Mouse (Mus musculus): ENCODE data around the gene Sufu.
A peak's percentile ranks its signal among the peaks of the same experiment; 100 is the strongest.

Sufu gene

GRCm38 (mm10) chr19:46394712-46395108 lies 2.0 kb upstream of the Sufu start:
- no peak for DNase-seq (ENCODE audit: low spot score in 2 of 2)

DNA sequence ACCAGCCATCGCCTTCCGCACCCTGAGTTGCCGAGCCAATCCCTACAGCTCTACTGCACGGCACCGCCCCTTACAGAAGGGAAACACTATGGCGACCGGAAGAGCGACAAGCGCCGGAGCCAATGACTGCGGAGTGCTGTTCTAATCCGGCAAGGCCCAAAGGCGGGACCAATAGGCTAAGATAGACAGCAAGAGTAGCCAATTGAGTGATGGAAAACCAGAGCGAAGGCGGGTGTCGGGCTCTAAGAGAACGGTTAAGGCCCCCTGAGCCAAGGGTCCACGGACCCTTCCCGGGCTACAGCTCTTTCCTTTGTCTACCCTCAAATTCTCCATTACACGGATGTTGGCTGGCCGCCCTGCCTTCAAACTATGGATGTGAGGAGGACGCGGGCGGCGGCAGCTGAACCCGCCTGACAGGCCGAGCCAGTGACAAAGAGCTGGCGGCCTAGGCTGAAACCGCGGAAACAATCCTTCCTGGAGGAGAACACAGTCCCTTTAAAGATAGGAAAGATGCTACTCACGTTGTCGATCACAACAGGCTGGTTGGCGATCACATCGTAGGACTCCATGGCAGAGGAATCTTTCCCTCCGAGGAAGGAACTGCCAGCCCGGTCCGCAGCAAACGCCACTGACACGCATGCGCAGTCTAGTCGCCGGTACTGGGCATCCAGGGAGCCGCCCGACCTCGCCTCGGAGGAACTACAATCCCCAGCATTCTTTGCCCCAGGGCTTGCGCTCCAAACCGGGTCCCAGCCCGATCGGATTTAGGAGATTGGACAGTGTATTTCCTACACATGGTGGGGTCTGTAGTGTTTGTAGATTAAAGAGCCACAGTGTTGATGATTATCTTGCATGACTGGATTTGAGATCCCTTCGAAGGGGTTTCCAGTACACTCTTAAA lies 1.3 kb upstream of the Sufu start, which contains the start of gene Actr1a:
Gene Actr1a, minus strand, starts transcription at position 640 of the 901 bp plus-strand sequence.
- peak; percentile 90 to 93 for DNase-seq (ENCODE audit: low spot score in 2 of 2)

- no peak for DNase-seq (ENCODE audit: low spot score in 2 of 2)
Observed at GRCm38 (mm10) chr19:46396109-46396508, 587 bp upstream of the Sufu start.

DNA sequence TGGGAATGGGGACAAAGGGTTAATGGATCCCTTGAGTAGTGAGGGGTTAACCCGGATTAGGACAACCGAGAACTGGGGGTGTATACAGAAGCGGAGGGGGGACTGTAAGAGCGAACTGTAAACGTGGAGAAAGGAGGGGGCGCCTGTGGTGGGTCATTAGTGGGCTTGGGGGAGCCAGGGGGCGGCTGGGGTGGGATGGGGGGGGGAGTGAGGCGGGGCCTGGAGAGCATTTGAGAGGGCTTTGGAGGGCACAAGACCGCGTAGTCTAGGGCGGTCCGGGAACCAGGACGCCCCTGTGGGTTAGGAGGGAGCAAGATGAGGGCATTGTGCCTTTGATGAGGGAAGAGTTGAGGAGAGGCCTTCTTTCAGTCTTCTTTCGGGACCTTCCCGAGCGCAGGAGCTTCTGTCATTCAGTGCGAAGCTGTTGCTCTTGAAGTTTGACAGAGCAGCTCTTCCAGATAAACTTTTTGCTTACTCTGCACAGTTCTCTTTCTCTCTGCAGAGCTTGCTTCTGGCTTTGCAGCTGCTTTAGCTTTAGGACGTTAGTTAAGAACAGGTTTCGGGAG lies 823 bp downstream of the Sufu start:
- DNase-seq (ENCODE audit: low spot score in 2 of 2), result no peak

DNA sequence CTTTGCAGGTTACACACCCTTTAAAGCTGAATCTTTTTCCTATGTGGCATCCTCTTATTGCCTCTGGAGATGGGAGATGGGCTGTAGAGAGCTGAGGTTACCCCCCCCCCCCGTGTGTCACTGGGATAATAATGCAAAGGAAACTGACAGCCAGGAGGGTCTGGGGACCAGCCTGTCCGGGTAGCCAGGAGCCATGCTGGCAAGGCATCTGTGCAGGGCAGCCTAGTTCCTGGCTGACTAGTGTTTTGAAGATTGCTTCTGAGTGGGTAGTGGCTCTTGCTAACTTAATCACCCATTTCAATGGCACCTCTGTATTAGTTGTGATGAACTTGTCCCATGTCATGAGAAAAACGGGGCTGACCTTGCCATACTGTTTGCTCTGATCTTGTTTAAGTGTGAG lies 1.7 kb downstream of the Sufu start:
- DNase-seq (ENCODE audit: low spot score in 2 of 2), result no peak

GRCm38 (mm10) chr19:46399372-46399771 lies 2.7 kb downstream of the Sufu start:
- no peak for DNase-seq (ENCODE audit: low spot score in 2 of 2)

DNA sequence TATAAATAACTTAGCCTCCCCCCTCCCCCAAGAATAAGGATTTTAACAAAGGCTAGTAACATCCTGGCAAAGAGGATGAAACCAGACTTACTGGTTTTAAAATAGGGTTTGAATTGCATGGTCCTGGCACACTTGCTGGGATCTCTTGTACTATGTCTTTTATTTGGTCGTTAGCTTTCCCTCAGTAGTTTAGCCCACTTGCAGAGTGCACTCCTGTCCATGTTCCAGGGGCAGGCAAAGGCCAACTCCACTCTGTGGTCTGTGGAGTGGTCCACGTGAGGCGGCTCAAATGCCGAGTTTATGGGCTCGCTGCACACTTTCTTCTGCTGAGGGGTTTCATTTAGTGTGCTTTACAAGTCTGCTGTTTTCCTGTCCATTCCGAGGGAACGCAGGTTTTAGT lies 3.2 kb downstream of the Sufu start:
- no peak for DNase-seq (ENCODE audit: low spot score in 2 of 2)

DNA sequence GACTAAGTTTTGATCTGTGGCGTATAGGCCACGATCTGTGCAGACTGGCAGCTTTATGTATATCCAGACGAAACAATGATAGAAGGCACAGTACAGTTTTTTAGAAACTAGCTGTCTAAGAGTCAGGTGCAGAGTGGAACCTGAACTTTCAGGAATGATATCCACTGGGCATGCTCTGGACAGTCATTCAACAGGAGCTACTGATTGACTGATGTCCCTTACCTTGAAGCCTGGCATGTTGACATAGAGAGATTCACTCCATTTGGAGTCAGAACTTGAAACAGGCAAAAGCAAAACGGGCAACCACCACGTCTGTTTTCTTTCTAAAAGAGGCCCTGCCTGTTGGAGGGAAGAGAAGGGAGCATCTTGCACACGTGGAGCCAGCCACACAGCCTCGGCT lies 3.9 kb downstream of the Sufu start:
- no peak for DNase-seq (ENCODE audit: low spot score in 2 of 2)

DNA sequence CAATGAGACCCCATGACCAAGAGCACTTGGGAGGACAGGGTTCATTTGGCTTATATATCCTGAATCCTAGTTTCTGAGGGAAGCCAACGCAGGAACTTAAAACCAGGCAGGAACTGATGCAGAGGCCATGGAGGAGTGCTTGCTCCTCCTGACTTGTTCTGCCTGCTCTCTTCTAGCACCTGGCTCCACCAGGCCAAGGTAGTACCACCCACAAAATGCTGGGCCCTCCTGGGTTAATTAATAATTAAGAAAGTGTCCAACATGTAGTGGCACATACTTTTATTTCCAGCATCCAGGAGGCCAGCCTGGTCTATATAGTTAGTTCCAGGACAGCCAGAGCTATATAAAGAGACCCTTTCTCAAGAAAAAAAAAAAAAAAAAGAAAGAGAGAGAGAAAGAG lies 7.3 kb downstream of the Sufu start:
- DNase-seq (ENCODE audit: low spot score in 2 of 2), result no peak

DNA sequence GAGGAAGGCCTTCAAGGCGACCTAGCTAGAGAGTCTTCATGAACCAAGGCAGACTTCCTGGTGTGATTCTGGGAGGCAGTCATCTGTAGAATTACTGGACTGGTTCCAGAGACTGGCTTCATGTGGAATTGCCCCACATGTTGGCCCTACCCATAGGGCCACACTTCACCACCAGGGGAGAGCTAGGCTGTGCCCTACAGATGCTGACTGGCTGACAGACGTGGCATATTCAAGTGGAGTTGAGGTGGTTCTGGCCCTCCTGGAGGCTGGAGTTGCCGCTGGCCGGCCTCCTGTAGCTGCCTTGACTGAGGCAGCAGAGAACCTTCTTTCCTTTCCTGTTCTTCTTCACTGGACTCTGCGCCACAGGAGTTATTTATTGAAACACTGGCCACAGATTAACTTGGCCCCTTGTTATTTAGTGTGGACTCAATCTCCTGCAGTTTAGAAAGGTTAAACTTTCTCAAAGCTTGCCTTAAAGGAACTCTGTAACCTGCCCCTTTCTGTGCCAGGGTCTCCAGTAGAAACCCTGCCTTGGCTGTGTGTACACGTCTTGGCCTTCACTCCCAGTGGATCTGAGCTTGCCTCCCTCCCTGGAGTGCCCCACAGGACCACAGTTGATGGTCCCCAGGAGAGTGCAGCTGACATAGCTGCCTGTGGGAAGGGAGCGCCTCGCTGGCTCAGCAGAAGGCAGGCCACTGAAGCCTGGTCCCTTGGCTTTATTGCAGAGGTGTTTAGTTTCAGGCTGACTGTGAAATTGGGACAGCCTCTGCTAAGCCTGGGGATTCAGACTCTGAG lies 10.1 kb downstream of the Sufu start:
- no peak for DNase-seq (ENCODE audit: low spot score in 2 of 2)

GRCm38 (mm10) chr19:46409506-46409905 lies 12.8 kb downstream of the Sufu start:
- DNase-seq (ENCODE audit: low spot score in 2 of 2), result no peak

DNA sequence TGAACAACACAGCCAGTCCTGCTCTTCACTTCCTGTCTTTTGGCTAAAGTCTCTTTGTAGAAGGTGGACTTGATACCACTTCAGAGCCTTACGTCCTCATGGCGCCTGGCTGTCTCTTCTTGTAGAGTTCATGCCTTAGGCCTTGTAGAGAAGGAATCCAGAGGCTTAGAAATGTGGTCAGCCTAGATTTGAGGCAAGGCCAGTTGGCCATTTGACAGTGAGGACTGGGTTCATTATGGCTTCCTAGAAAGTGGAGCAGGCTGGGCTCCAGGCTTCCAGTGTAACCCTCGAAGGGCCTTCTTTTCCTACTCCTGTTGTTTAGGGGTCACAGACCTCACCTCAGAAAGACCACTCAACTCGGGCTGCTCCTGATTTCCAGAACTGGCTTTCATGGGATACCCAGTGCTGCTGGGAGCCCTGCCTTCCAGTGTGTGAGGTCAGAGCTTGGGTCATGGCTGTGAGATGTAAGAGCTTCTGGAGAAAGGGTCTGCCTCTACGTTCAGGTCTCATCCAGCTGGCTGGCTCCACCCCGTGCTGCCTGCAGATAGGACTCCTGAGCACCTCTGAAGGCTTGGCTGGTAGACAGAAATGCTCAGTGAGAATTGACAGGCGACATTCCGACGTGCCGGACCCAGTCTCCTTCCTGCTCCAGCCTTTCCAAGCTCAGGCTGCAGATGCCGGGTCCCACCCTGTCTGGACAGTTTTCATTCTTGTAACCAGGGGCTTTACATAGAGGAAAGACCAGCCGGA lies 15.5 kb downstream of the Sufu start:
- no peak for DNase-seq (ENCODE audit: low spot score in 2 of 2)

DNA sequence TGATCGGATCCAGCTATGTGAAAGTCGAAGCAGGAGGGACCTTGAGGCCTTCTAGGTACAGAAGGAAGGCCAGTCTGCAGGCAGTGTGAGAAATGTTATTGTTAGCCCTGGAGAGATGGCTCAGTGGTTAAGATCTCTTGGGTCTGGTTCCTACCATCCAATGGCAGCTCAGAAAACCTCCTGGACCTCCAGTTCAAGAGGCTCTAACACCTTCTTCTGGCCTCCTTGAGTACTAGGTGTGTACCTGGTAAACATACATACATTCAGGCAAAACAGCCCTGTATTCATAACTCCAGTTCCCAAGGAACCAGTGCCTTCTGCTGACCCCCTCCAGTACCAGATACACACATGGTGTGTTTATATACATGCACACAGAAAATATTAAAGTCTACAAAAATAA lies 17.3 kb downstream of the Sufu start:
- no peak for DNase-seq (ENCODE audit: low spot score in 2 of 2)

DNA sequence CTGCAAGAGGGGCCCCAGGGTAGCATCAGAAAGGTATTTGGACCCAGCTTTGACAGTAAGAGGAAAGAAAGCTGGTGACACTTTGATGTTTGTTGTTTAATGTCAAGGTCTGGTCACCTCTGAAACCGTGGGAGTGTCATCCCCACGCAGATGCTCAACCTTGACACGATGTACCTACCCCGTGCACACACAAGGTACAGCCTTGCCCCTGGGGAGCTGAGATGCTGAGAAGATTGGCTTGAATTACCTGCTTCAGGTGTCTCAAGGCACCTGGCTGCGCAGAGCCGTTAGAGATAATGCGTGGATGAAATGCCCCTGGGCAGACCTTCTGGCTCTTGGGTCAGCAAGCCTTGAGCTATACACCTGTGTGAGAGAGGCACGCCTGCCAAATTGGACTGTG lies 17.8 kb downstream of the Sufu start:
- DNase-seq (ENCODE audit: low spot score in 2 of 2), result no peak

GRCm38 (mm10) chr19:46416276-46416675 lies 19.6 kb downstream of the Sufu start:
- no peak for DNase-seq (ENCODE audit: low spot score in 2 of 2)

DNA sequence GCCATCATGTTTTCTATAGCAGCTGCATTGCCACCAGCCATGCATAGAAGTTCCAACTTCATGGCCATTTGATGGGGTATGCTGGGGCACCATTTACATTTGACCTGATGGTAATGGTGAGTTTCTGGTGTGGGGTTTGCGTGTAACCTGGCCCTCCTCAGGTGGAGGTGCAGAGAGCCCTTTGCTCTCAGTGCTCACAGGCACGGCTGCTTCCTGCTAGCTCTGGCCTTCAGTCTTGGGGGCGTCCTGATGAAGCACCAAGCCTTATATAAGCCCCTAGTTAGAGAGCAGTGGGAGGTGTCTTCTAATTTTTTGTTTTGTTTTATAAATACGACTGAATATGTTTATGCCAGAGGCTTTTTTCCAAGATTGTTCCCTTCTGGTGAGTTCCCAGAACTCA lies 21.4 kb downstream of the Sufu start:
- DNase-seq (ENCODE audit: low spot score in 2 of 2), result no peak

GRCm38 (mm10) chr19:46420410-46420809 lies 23.7 kb downstream of the Sufu start:
- DNase-seq (ENCODE audit: low spot score in 2 of 2), result no peak

GRCm38 (mm10) chr19:46422384-46423338 lies 26.0 kb downstream of the Sufu start:
- DNase-seq (ENCODE audit: low spot score in 2 of 2), result no peak

- no peak for DNase-seq (ENCODE audit: low spot score in 2 of 2)
Observed at GRCm38 (mm10) chr19:46425266-46425665, 28.6 kb downstream of the Sufu start.

DNA sequence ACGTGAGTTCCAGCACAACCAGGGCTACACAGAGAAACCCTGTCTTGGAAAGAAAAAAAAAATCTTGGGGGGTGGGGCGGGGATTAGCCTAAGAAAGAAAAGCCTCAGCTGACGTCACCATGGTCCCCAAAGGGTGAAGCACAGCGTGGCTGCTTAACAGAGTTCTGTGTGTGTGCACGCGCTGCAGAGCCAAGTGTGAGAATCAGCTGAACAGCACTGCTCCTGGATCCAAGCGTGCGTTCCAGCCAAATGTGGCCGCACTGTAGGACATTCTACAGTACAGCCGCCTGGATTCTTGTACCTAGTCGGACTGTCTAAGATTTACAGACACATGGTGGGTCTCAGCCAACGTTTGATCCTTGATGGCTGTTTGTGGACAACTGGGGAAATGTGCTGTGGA lies 29.8 kb downstream of the Sufu start:
- DNase-seq (ENCODE audit: low spot score in 2 of 2), result no peak

GRCm38 (mm10) chr19:46429250-46429649 lies 32.6 kb downstream of the Sufu start:
- no peak for DNase-seq (ENCODE audit: low spot score in 2 of 2)

Data from urinary bladder, adult 18-20 months (tissue).